Mouse (Mus musculus): ENCODE measurements around the gene Pou2f1. TPM values are rescaled to one million over a fixed set of nuclear protein-coding genes. Genes with fewer than 3 reads are reported as not detected.

The Pou2f1 gene
- polyA plus RNA-seq, 1 experiment from 2014 or later = 27.9 TPM

GRCm38 (mm10) chr1:165860373-165861234, 141.9 kb downstream of the Pou2f1 start:
- Histone ChIP-seq H3K9me3 (ENCODE audit: control insufficient read depth, low read length) (no peaks in the 10 kb centered on the region), H3K4me1 (ENCODE audit: control insufficient read depth, insufficient read depth, low read length) (0 out of 2 replicates have a peak, but pooled peaks cover 6% of the 10 kb centered on the region), H3K4me2 (ENCODE audit: low read length) (no peak overlapping the region), H3K36me3 (ENCODE audit: control insufficient read depth, insufficient read depth, low read length) (0 out of 2 replicates have a peak, but pooled peaks cover 2% of the 10 kb centered on the region), H3K9ac (replicated peaks; ENCODE audit: low read length) (no peak overlapping the region), H3K4me3 (replicated peaks; ENCODE audit: low read depth, low read length) (no peak overlapping the region), H3K27ac (replicated peaks; ENCODE audit: low read depth, low read length) (no peak overlapping the region), H3K27me3 (ENCODE audit: control insufficient read depth, insufficient read depth, low read length) (no peaks in the 10 kb centered on the region)
- DNase-seq (no peak), ATAC-seq (ENCODE audit: low FRiP score, low TSS enrichment) (no peak)
- 81% methylated on average over 9 of the region's 9 CpGs for WGBS

- Histone ChIP-seq H3K4me3 (replicated peaks; ENCODE audit: low read depth, low read length) (no peak overlapping the region), H3K27me3 (ENCODE audit: control insufficient read depth, insufficient read depth, low read length) (no peaks in the 10 kb centered on the region), H3K27ac (replicated peaks; ENCODE audit: low read depth, low read length) (no peak overlapping the region), H3K4me1 (ENCODE audit: control insufficient read depth, insufficient read depth, low read length) (no peaks in the 10 kb centered on the region), H3K9me3 (ENCODE audit: control insufficient read depth, low read length) (no peaks in the 10 kb centered on the region), H3K36me3 (ENCODE audit: control insufficient read depth, insufficient read depth, low read length) (no peaks in the 10 kb centered on the region), H3K9ac (replicated peaks; ENCODE audit: low read length) (no peak overlapping the region), H3K4me2 (ENCODE audit: low read length) (no peak overlapping the region)
- DNase-seq (peak; percentile 41), ATAC-seq (ENCODE audit: low FRiP score, low TSS enrichment) (no peak)
- 89% methylated on average over 5 of the region's 5 CpGs for WGBS
These were observed 144.1 kb downstream of the Pou2f1 start for GRCm38 (mm10) chr1:165858356-165858755.

GRCm38 (mm10) chr1:165857279-165857678, 145.2 kb downstream of the Pou2f1 start:
- DNase-seq = no peak
- no peak overlapping the region for H3K4me3 ChIP-seq (replicated peaks; ENCODE audit: low read depth, low read length)
- no peak overlapping the region for H3K27ac ChIP-seq (replicated peaks; ENCODE audit: low read depth, low read length)
- WGBS = 93% methylated on average over 11 of the region's 11 CpGs
- no peak for ATAC-seq (ENCODE audit: low FRiP score, low TSS enrichment)
- H3K4me1 ChIP-seq (ENCODE audit: control insufficient read depth, insufficient read depth, low read length) = 0 out of 2 replicates have a peak, but pooled peaks cover 3% of the 10 kb centered on the region
- H3K27me3 ChIP-seq (ENCODE audit: control insufficient read depth, insufficient read depth, low read length) = no peaks in the 10 kb centered on the region
- no peak overlapping the region for H3K9ac ChIP-seq (replicated peaks; ENCODE audit: low read length)
- no peaks in the 10 kb centered on the region for H3K36me3 ChIP-seq (ENCODE audit: control insufficient read depth, insufficient read depth, low read length)
- H3K4me2 ChIP-seq (ENCODE audit: low read length) = no peak overlapping the region
- H3K9me3 ChIP-seq (ENCODE audit: control insufficient read depth, low read length) = no peaks in the 10 kb centered on the region

DNA sequence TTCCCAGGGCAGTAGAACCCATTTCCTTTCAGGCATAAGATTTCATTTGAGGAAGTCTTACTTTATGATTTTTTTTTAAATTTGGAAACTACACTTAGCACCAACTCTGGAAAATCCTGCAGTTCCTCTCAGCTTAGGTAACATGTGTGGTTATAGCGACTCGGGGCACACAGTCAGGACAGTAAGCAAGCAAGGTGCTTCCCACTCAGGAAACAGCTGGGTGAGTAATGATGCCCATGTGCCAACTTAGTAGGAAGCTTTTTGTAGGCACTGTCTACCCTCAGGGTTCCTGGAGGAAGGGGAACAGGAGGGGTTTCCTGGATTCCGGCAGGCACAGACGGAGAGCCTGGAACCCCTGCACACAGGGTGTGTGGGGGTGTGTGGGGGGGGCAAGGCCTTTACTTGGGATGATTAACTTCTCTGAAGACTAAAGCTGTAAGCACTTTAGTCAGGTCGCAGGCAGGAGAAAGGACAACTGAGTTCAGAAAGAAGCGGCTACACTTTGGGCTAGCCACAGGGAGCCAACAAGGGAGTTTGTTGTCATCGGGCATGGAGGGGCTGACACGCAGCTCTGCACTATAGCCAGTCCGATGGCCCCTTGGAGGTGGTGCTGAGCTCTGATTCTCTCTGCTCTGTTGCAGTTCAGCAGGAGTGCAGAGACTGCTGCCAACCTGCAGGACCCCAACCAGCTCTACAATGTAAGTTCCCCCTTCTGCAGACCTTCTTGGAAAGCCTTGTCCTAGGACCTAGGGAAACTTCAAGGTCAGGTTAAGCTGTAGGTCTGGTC, 146.5 kb downstream of the Pou2f1 start:
- no peak overlapping the region for H3K4me2 ChIP-seq (ENCODE audit: low read length)
- no peak overlapping the region for H3K9ac ChIP-seq (replicated peaks; ENCODE audit: low read length)
- no peak overlapping the region for H3K27ac ChIP-seq (replicated peaks; ENCODE audit: low read depth, low read length)
- H3K4me1 ChIP-seq (ENCODE audit: control insufficient read depth, insufficient read depth, low read length) = 0 out of 2 replicates have a peak, but pooled peaks cover 6% of the 10 kb centered on the region
- ATAC-seq (ENCODE audit: low FRiP score, low TSS enrichment) (no peak), DNase-seq (no peak)
- no peaks in the 10 kb centered on the region for H3K36me3 ChIP-seq (ENCODE audit: control insufficient read depth, insufficient read depth, low read length)
- H3K27me3 ChIP-seq (ENCODE audit: control insufficient read depth, insufficient read depth, low read length) = no peaks in the 10 kb centered on the region
- H3K9me3 ChIP-seq (ENCODE audit: control insufficient read depth, low read length) = no peaks in the 10 kb centered on the region
- WGBS = 52% methylated on average over 9 of the region's 9 CpGs
- H3K4me3 ChIP-seq (replicated peaks; ENCODE audit: low read depth, low read length) = no peak overlapping the region

GRCm38 (mm10) chr1:165853729-165854420, 148.6 kb downstream of the Pou2f1 start:
- no peaks in the 10 kb centered on the region for H3K27me3 ChIP-seq (ENCODE audit: control insufficient read depth, insufficient read depth, low read length)
- H3K27ac ChIP-seq (replicated peaks; ENCODE audit: low read depth, low read length) = no peak overlapping the region
- no peak overlapping the region for H3K4me3 ChIP-seq (replicated peaks; ENCODE audit: low read depth, low read length)
- H3K36me3 ChIP-seq (ENCODE audit: control insufficient read depth, insufficient read depth, low read length) = no peaks in the 10 kb centered on the region
- peak; percentile 85 for DNase-seq
- ATAC-seq (ENCODE audit: low FRiP score, low TSS enrichment) = no peak
- H3K9ac ChIP-seq (replicated peaks; ENCODE audit: low read length) = no peak overlapping the region
- H3K4me2 ChIP-seq (ENCODE audit: low read length) = no peak overlapping the region
- WGBS = 62% methylated on average over 10 of the region's 10 CpGs
- H3K4me1 ChIP-seq (ENCODE audit: control insufficient read depth, insufficient read depth, low read length) = 0 out of 2 replicates have a peak, but pooled peaks cover 6% of the 10 kb centered on the region
- H3K9me3 ChIP-seq (ENCODE audit: control insufficient read depth, low read length) = no peaks in the 10 kb centered on the region

DNA sequence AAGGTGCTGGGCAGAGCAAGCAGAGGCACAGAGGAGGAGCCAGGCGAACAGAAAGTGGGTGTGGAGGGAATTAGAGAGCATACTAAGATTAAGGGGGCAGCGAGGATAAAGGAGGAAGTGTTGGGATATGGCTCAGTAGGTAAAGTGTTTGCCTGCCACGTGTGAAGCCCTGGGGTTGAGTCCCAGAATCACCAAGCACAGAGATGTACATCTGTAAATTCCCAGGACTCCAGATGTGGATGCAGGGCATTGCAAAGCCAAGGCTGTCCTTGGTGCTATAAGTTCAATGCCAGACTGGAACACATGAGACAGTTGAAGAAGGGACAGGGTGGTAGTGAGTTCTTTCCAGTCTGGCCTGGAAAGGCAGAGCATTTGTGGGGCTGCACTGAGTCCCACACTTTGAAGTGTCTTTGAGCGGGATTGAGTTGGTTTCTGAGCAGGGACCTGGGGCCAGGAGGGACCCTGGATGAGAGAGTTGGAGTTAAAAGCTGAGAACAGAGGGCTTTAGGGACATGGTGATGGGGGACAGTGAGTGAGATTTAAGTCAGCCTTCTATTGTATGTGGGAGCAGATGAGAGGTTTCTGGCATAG, 149.3 kb downstream of the Pou2f1 start:
- Histone ChIP-seq H3K4me2 (ENCODE audit: low read length) (no peak overlapping the region), H3K9ac (replicated peaks; ENCODE audit: low read length) (no peak overlapping the region), H3K27ac (replicated peaks; ENCODE audit: low read depth, low read length) (no peak overlapping the region), H3K4me1 (ENCODE audit: control insufficient read depth, insufficient read depth, low read length) (0 out of 2 replicates have a peak, but pooled peaks cover 6% of the 10 kb centered on the region), H3K4me3 (replicated peaks; ENCODE audit: low read depth, low read length) (no peak overlapping the region), H3K36me3 (ENCODE audit: control insufficient read depth, insufficient read depth, low read length) (no peaks in the 10 kb centered on the region), H3K9me3 (ENCODE audit: control insufficient read depth, low read length) (no peaks in the 10 kb centered on the region), H3K27me3 (ENCODE audit: control insufficient read depth, insufficient read depth, low read length) (no peaks in the 10 kb centered on the region)
- 45% methylated on average over 4 of the region's 4 CpGs for WGBS
- ATAC-seq (ENCODE audit: low FRiP score, low TSS enrichment) = no peak
- DNase-seq = no peak

DNA sequence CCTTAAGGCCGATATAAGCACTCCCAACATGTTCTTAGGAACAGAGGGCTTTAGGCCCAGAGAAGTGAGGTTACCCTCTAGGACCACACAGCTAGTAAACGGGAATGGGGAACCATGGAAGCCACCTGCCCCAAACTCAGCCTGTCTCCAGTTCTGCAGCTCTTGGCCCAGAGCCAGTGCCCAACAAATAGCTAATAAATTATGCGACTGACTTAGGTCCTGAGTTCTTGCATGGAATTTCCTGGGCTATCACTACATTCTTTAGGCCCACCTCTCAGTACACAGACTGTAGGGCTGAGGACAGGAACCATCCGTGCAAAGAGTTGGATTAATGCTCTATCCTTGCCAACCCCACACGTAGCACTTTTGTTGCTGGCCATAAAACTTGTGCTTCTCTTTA, 150.3 kb downstream of the Pou2f1 start:
- Histone ChIP-seq H3K4me3 (replicated peaks; ENCODE audit: low read depth, low read length) (no peak overlapping the region), H3K4me1 (ENCODE audit: control insufficient read depth, insufficient read depth, low read length) (0 out of 2 replicates have a peak, but pooled peaks cover 6% of the 10 kb centered on the region), H3K27ac (replicated peaks; ENCODE audit: low read depth, low read length) (no peak overlapping the region), H3K9me3 (ENCODE audit: control insufficient read depth, low read length) (no peaks in the 10 kb centered on the region), H3K9ac (replicated peaks; ENCODE audit: low read length) (no peak overlapping the region), H3K36me3 (ENCODE audit: control insufficient read depth, insufficient read depth, low read length) (no peaks in the 10 kb centered on the region), H3K27me3 (ENCODE audit: control insufficient read depth, insufficient read depth, low read length) (no peaks in the 10 kb centered on the region), H3K4me2 (ENCODE audit: low read length) (no peak overlapping the region)
- DNase-seq = no peak
- WGBS = 54% methylated on average over 5 of the region's 5 CpGs
- no peak for ATAC-seq (ENCODE audit: low FRiP score, low TSS enrichment)

Data from midbrain, embryonic 14.5 days (tissue).